Mouse (Mus musculus) MEL (cell line): ENCODE measurements around the gene Tnfsf10. TPM values are rescaled to one million over a fixed set of nuclear protein-coding genes. Genes with fewer than 3 reads are reported as not detected.

Experiments used
- DNase-seq: peaks from one replicate; pipeline ENCODE4 v3.0.0; 2011; ENCODE audit warnings: low read depth, low spot score
- H3K27ac ChIP-seq: 2 replicates; pipeline ENCODE4 v1.5.1; 2012; ENCODE audit warnings: low read depth, mild to moderate bottlenecking, control low read depth, low read length, moderate library complexity; ENCODE audit not compliant: control insufficient read depth
- H3K27me3 ChIP-seq, 2 experiments: fragments of 150-350 bp in 1 of 2; sonication (generic) in 1 of 2; 2 replicates each; pipeline ENCODE4 v1.6.1; 2012; ENCODE audit warnings: low read length in 2 of 2, mild to moderate bottlenecking in 2 of 2, improper control_type of control experiment in 1 of 2, moderate library complexity in 1 of 2; ENCODE audit not compliant: insufficient read depth in 2 of 2, control insufficient read depth in 1 of 2
- H3K36me3 ChIP-seq, 2 experiments: 2 replicates each; pipeline ENCODE4 v1.6.1; 2012 to 2014; ENCODE audit warnings: low read length in 2 of 2, improper control_type of control experiment in 1 of 2, inconsistent platforms in 1 of 2, mild to moderate bottlenecking in 1 of 2; ENCODE audit not compliant: insufficient read depth in 2 of 2, control insufficient read depth in 1 of 2
- H3K4me1 ChIP-seq, 2 experiments: fragments of 150-350 bp in 1 of 2; sonication (generic) in 1 of 2; 2 replicates each; pipeline ENCODE4 v1.6.1; 2012; ENCODE audit warnings: low read length in 2 of 2, improper control_type of control experiment in 1 of 2, mild to moderate bottlenecking in 1 of 2; ENCODE audit not compliant: insufficient read depth in 2 of 2, control insufficient read depth in 1 of 2
- H3K4me3 ChIP-seq, 2 experiments: fragments of 150-350 bp in 1 of 2; sonication (generic) in 1 of 2; 2 replicates each; pipeline ENCODE4 v1.5.1; 2012; ENCODE audit warnings: low read depth in 2 of 2, low read length in 2 of 2, mild to moderate bottlenecking in 2 of 2, moderate library complexity in 2 of 2, control low read depth in 1 of 2, improper control_type of control experiment in 1 of 2; ENCODE audit not compliant: control insufficient read depth in 1 of 2, insufficient read depth in 1 of 2
- H3K79me2 ChIP-seq: 2 replicates; pipeline ENCODE4 v1.6.1; 2012; ENCODE audit warnings: mild to moderate bottlenecking, low read length, moderate library complexity; ENCODE audit not compliant: control insufficient read depth, poor library complexity, insufficient read depth
- H3K9ac ChIP-seq: 2 replicates; pipeline ENCODE4 v1.6.1; 2012; ENCODE audit warnings: low read depth, mild to moderate bottlenecking, control low read depth, low read length, moderate library complexity; ENCODE audit not compliant: control insufficient read depth, poor library complexity, severe bottlenecking
- H3K9me3 ChIP-seq: fragments of 150-350 bp; sonication (generic); replicated peaks from 2 replicates; pipeline ENCODE4 v1.6.1; 2012; ENCODE audit warnings: mild to moderate bottlenecking, low read length, improper control_type of control experiment, moderate library complexity; ENCODE audit not compliant: insufficient read depth
- BHLHE40 ChIP-seq: IDR thresholded peaks from 2 replicates; pipeline ENCODE4 v1.6.1; 2012; ENCODE audit warnings: low read depth, mild to moderate bottlenecking, inconsistent platforms, low read length, improper control_type of control experiment, borderline replicate concordance
- CHD1 ChIP-seq: IDR thresholded peaks from 2 replicates; pipeline ENCODE4 v1.6.1; 2012; ENCODE audit warnings: low read depth, mild to moderate bottlenecking, inconsistent platforms, low read length, improper control_type of control experiment
- EP300 ChIP-seq, 2 experiments: IDR thresholded peaks; 2 replicates each; pipeline ENCODE4 v1.6.1; 2011; ENCODE audit warnings: improper control_type of control experiment in 2 of 2, low read length in 2 of 2, low read depth in 1 of 2, mild to moderate bottlenecking in 1 of 2
- GABPA ChIP-seq: IDR thresholded peaks from 2 replicates; pipeline ENCODE4 v1.6.1; 2012; ENCODE audit warnings: low read depth, mild to moderate bottlenecking, inconsistent platforms, low read length, improper control_type of control experiment, moderate library complexity
- GATA1 ChIP-seq: IDR thresholded peaks from 2 replicates; pipeline ENCODE4 v1.6.1; 2011; ENCODE audit warnings: low read depth, low read length, improper control_type of control experiment
- KAT2A ChIP-seq: conservative IDR thresholded peaks from 2 replicates; pipeline ENCODE4 v1.6.1; 2012; ENCODE audit warnings: low read depth, low read length, improper control_type of control experiment, inconsistent platforms
- MAFK ChIP-seq: IDR thresholded peaks from 2 replicates; pipeline ENCODE4 v1.6.1; 2011; ENCODE audit warnings: low read depth, mild to moderate bottlenecking, low read length, improper control_type of control experiment, borderline replicate concordance
- MAX ChIP-seq: IDR thresholded peaks from 2 replicates; pipeline ENCODE4 v1.6.1; 2011; ENCODE audit warnings: low read length, improper control_type of control experiment
- MAZ ChIP-seq: IDR thresholded peaks from 2 replicates; pipeline ENCODE4 v1.6.1; 2012; ENCODE audit warnings: low read depth, mild to moderate bottlenecking, inconsistent platforms, low read length, improper control_type of control experiment
- NELFE ChIP-seq: IDR thresholded peaks from 2 replicates; pipeline ENCODE4 v1.6.1; 2011; ENCODE audit warnings: low read depth, low read length, improper control_type of control experiment
- NRF1 ChIP-seq: IDR thresholded peaks from 2 replicates; pipeline ENCODE4 v1.6.1; 2014; ENCODE audit warnings: low read depth, mild to moderate bottlenecking, inconsistent platforms, low read length, improper control_type of control experiment, moderate library complexity; ENCODE audit not compliant: poor library complexity, insufficient read depth, severe bottlenecking
- POLR2A ChIP-seq, 2 experiments: IDR thresholded peaks; 2 replicates each; pipeline ENCODE4 v1.6.1; 2011 to 2012; ENCODE audit warnings: low read length in 2 of 2, mild to moderate bottlenecking in 2 of 2, control low read depth in 1 of 2, improper control_type of control experiment in 1 of 2, low read depth in 1 of 2, moderate library complexity in 1 of 2; ENCODE audit not compliant: control insufficient read depth in 1 of 2, insufficient read depth in 1 of 2, poor library complexity in 1 of 2
- SIN3A ChIP-seq: IDR thresholded peaks from 2 replicates; pipeline ENCODE4 v1.6.1; 2012; ENCODE audit warnings: low read length, improper control_type of control experiment, inconsistent platforms
- SMC3 ChIP-seq: IDR thresholded peaks from 2 replicates; pipeline ENCODE4 v1.6.1; 2011; ENCODE audit warnings: low read depth, low read length, improper control_type of control experiment
- TAL1 ChIP-seq: IDR thresholded peaks from 2 replicates; pipeline ENCODE4 v1.6.1; 2012; ENCODE audit warnings: mild to moderate bottlenecking, inconsistent platforms, low read length, moderate library complexity, mixed read lengths
- TCF12 ChIP-seq: IDR thresholded peaks from 2 replicates; pipeline ENCODE4 v1.6.1; 2014; ENCODE audit warnings: low read depth, mild to moderate bottlenecking, inconsistent platforms, low read length, improper control_type of control experiment, moderate library complexity
- USF2 ChIP-seq, 2 experiments: IDR thresholded peaks; 2 replicates each; pipeline ENCODE4 v1.6.1; 2011 to 2012; ENCODE audit warnings: improper control_type of control experiment in 2 of 2, low read length in 2 of 2, borderline replicate concordance in 1 of 2, inconsistent platforms in 1 of 2, low read depth in 1 of 2, mild to moderate bottlenecking in 1 of 2; ENCODE audit not compliant: insufficient read depth in 1 of 2
- ZMIZ1 ChIP-seq: IDR thresholded peaks from 2 replicates; pipeline ENCODE4 v1.6.1; 2012; ENCODE audit warnings: low read depth, mild to moderate bottlenecking, inconsistent platforms, low read length, improper control_type of control experiment, moderate library complexity
- polyA plus RNA-seq, 2 experiments: library from polyadenylated mRNA; stranded (reverse) in 1 of 2; unstranded in 1 of 2; fragments of >175 nt in 1 of 2; fragments of >200 nt in 1 of 2; gene quantifications; 2 replicates each; pipeline versions ENCODE4 v1.2.1 to v1.2.4; 2012; ENCODE audit warnings: low replicate concordance in 2 of 2, low read depth in 1 of 2; ENCODE audit not compliant: insufficient read length in 2 of 2, insufficient read depth in 1 of 2, missing spikeins in 1 of 2
- total RNA-seq: library from RNA; depleted of rRNA; stranded (reverse); fragments of 300-350 nt; gene quantifications from 2 replicates; pipeline ENCODE4 v1.2.3, GENCODE M21; 2012

Gene Tnfsf10
- total and polyA plus RNA-seq, 3 experiments = 0.04 to 0.06 TPM; not detected in 1

DNA sequence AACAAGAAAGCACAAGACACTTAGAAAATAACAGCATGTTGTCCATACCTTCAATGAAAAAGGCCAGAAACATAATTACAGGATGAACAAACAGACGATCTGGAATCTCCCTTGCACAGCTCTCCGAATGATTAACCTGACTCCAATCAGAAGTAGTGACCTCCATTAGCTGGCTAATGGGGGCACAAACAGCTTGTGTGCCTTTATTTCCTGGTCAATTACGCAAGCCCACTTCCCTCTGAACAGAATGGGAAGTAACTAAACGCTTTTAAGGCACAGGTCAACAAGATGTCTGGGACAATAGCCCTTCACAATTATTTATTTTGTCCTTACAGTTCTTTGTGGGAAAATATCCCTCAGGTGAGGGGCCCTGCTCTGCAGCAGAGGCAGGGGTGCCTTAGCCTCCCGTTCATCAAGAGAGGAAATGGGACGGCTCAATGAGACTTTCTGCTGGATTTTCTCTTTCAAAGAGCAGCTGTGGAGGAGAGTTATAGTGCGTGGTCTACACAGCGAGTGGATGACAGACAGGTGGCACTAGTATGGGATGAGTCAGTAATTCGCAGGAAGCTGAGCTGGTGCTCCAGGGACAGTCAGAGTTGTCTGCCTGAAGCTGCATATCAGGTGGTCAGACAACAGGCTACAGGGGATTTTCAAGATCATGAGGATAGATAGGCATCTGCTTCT lies 14.3 kb upstream of the Tnfsf10 start:
- Histone ChIP-seq H3K27ac (no peak overlapping the region), H3K9me3 (no peaks in the 10 kb centered on the region), H3K36me3 (no peaks in the 10 kb centered on the region), H3K9ac (no peak overlapping the region), H3K4me1 (no peaks in the 10 kb centered on the region), H3K27me3 (no peaks in the 10 kb centered on the region), H3K4me3 (no peak overlapping the region)
- no peak for DNase-seq
- TF ChIP-seq POLR2A (IDR thresholded peaks at IDR 0.05; ENCODE audit: control insufficient read depth in 1 of 2, insufficient read depth in 1 of 2, low read depth in 1 of 2, low read length in 2 of 2, poor library complexity in 1 of 2) (no peak), TAL1 (no peak), MAFK (no peak), SIN3A (no peak), CHD1 (no peak), GATA1 (no peak), GABPA (no peak), SMC3 (no peak), MAX (no peak), MAZ (no peak), USF2 (IDR thresholded peaks at IDR 0.05; ENCODE audit: borderline replicate concordance in 1 of 2, insufficient read depth in 1 of 2, low read depth in 1 of 2, low read length in 2 of 2) (no peak)
- TF ChIP-seq, all 39 proteins: peak for 0
- no peaks in the 10 kb centered on the region for H3K79me2 ChIP-seq

DNA sequence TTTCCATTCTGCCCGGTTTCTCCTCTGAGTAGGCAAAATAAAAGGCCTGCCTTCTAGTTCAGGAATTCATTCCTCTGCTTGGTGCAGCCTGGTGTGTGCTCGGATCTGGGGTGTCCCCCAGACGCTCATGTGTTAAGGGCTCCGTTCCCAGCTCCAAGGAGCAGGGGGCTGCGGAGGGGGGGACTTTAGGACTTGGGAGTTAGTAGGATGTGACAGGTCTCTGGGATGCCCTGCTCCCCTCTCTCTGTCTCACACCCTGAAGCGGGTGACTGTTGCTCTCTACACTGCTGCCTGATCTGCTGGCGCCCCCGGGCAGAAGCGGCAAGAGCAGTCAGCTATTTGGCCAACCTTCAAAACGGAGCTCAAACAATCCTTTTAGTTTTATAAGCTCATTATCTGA lies 10.0 kb upstream of the Tnfsf10 start:
- Histone ChIP-seq H3K4me3 (no peak overlapping the region), H3K9ac (no peak overlapping the region), H3K9me3 (no peaks in the 10 kb centered on the region), H3K36me3 (no peaks in the 10 kb centered on the region), H3K4me1 (no peaks in the 10 kb centered on the region), H3K79me2 (no peaks in the 10 kb centered on the region), H3K27me3 (no peaks in the 10 kb centered on the region; a peak in 1 of 4 replicates), H3K27ac (no peak overlapping the region)
- TF ChIP-seq NELFE = no peak
- TF ChIP-seq TCF12 = no peak
- TF ChIP-seq BHLHE40 = no peak
- no peak for TF ChIP-seq MAFK
- no peak for TF ChIP-seq EP300 (IDR thresholded peaks at IDR 0.05; ENCODE audit: low read depth in 1 of 2, low read length in 2 of 2)
- TF ChIP-seq ZMIZ1 = no peak
- TF ChIP-seq KAT2A = no peak
- TF ChIP-seq NRF1 = no peak
- TF ChIP-seq CHD1 = no peak
- no peak for TF ChIP-seq SIN3A
- DNase-seq = no peak
